Mouse (Mus musculus) kidney, embryonic 14.5 days (tissue): Measurements from ENCODE around the gene Tmem52. TPM values are rescaled to one million over a fixed set of nuclear protein-coding genes. Genes with fewer than 3 reads are reported as not detected.

ENCODE experiments used
- ATAC-seq: fragments of 200-750 bp; cut with Nextera tagmentation; 2 replicates; pipeline ENCODE4 v1.8.0; 2017; ENCODE audit warnings: moderate number of reproducible peaks, mild to moderate bottlenecking, moderate TSS enrichment, moderate library complexity; ENCODE audit not compliant: low FRiP score, low TSS enrichment
- H3K27ac ChIP-seq: fragments of 300-500 bp; sonication (generic); 2 replicates; pipeline ENCODE4 v1.5.1; 2014; ENCODE audit warnings: low read depth, mild to moderate bottlenecking, low read length, moderate library complexity, mixed read lengths
- H3K27me3 ChIP-seq: fragments of 300-500 bp; sonication (generic); 2 replicates; pipeline ENCODE4 v1.6.1; 2014; ENCODE audit warnings: mild to moderate bottlenecking, low read length; ENCODE audit not compliant: control insufficient read depth, insufficient read depth
- H3K36me3 ChIP-seq: fragments of 300-500 bp; sonication (generic); 2 replicates; pipeline ENCODE4 v1.6.1; 2014; ENCODE audit warnings: low read length, mixed read lengths; ENCODE audit not compliant: control insufficient read depth, insufficient read depth
- H3K4me1 ChIP-seq: fragments of 300-500 bp; sonication (generic); 2 replicates; pipeline ENCODE4 v1.6.1; 2014; ENCODE audit warnings: low read length, mixed read lengths; ENCODE audit not compliant: control insufficient read depth, insufficient read depth
- H3K4me2 ChIP-seq: fragments of 300-500 bp; sonication (generic); replicated peaks from 2 replicates; pipeline ENCODE4 v1.6.1; 2014; ENCODE audit warnings: low read depth, mild to moderate bottlenecking, low read length
- H3K4me3 ChIP-seq: fragments of 300-500 bp; sonication (generic); 2 replicates; pipeline ENCODE4 v1.5.1; 2014; ENCODE audit warnings: mild to moderate bottlenecking, low read length
- H3K9ac ChIP-seq: fragments of 300-500 bp; sonication (generic); 2 replicates; pipeline ENCODE4 v1.6.1; 2014; ENCODE audit warnings: low read depth, mild to moderate bottlenecking, low read length, moderate library complexity
- H3K9me3 ChIP-seq: fragments of 300-500 bp; sonication (generic); 2 replicates; pipeline ENCODE4 v1.6.1; 2016; ENCODE audit warnings: low read length; ENCODE audit not compliant: control insufficient read depth
- WGBS: fragments of 180-500 bp; shearing (Covaris S2); extraction: QIAGEN DNeasy Blood & Tissue Kit; methylation state at CpG from one replicate; pipeline ENCODE4 v1.1.7; 2014; 5-methylcytosine and 5-hydroxymethylcytosine counted together
- polyA plus RNA-seq: library from polyadenylated mRNA; unstranded; fragments of >200 nt; fragmentation: Nextera tagmentation; extraction: Ambion mirVana; gene quantifications from 2 replicates; pipeline ENCODE4 v1.2.1, GENCODE M21; 2014

The Tmem52 gene
- polyA plus RNA-seq, 1 experiment from 2014 or later, result 0.57 TPM

GRCm38 (mm10) chr4:155514810-155515209, 45.9 kb downstream of the Tmem52 start:
- H3K4me2 ChIP-seq, result no peak overlapping the region
- H3K4me1 ChIP-seq, result no peaks in the 10 kb centered on the region
- H3K27me3 ChIP-seq, result no peaks in the 10 kb centered on the region
- H3K4me3 ChIP-seq, result no peak overlapping the region
- no peak overlapping the region for H3K9ac ChIP-seq
- H3K27ac ChIP-seq, result no peak overlapping the region
- WGBS, result 93% methylated on average over 2 of the region's 2 CpGs
- peaks cover 15% of the 10 kb centered on the region; the same call in 1 of the 2 replicates for H3K36me3 ChIP-seq
- ATAC-seq, result no peak
- no peaks in the 10 kb centered on the region for H3K9me3 ChIP-seq

GRCm38 (mm10) chr4:155517948-155518517, 49.1 kb downstream of the Tmem52 start:
- Histone ChIP-seq H3K36me3 (peaks cover 19% of the 10 kb centered on the region; the same call in 1 of the 2 replicates), H3K9ac (no peak overlapping the region), H3K4me3 (no peak overlapping the region), H3K27ac (no peak overlapping the region), H3K4me1 (0 out of 2 replicates have a peak, but pooled peaks cover 3% of the 10 kb centered on the region), H3K4me2 (no peak overlapping the region), H3K9me3 (no peaks in the 10 kb centered on the region), H3K27me3 (no peaks in the 10 kb centered on the region)
- 76% methylated on average over 7 of the region's 7 CpGs for WGBS
- ATAC-seq, result no peak

Other genes with a start within 250 kb of the Tmem52 start
- 24.0 and 24.5 TPM in 2 replicates for gene Ski, start 246.5 kb upstream of the Tmem52 start, polyA plus RNA-seq
- gene Faap20, start 219.3 kb upstream of the Tmem52 start, polyA plus RNA-seq, result 63.4 and 73.8 TPM in 2 replicates
- 7.8 and 10.2 TPM in 2 replicates for gene Prkcz, start 107.8 kb upstream of the Tmem52 start, polyA plus RNA-seq
- gene Gabrd, start 71.0 kb upstream of the Tmem52 start, polyA plus RNA-seq, result 0.07 TPM in 1 of 2 replicates, not detected in the other
- 2.2 and 2.3 TPM in 2 replicates for gene Cfap74, start 59.9 kb upstream of the Tmem52 start, polyA plus RNA-seq
- 493 and 553 TPM in 2 replicates for gene Gnb1, start 22.2 kb downstream of the Tmem52 start, polyA plus RNA-seq
- 58.7 and 99.9 TPM in 2 replicates for gene Nadk, start 93.3 kb downstream of the Tmem52 start, polyA plus RNA-seq
- gene Slc35e2, start 132.3 kb downstream of the Tmem52 start, polyA plus RNA-seq, result 7.7 and 10.3 TPM in 2 replicates
- 51.9 and 57.0 TPM in 2 replicates for gene Cdk11b, start 155.7 kb downstream of the Tmem52 start, polyA plus RNA-seq
- not detected in 2 replicates for gene Gm10563, start 176.3 kb downstream of the Tmem52 start, polyA plus RNA-seq
- gene Mmp23, start 184.3 kb downstream of the Tmem52 start, polyA plus RNA-seq, result 28.9 and 43.1 TPM in 2 replicates
- gene Mib2, start 200.1 kb downstream of the Tmem52 start, polyA plus RNA-seq, result 14.3 and 18.0 TPM in 2 replicates
- 2.8 and 4.5 TPM in 2 replicates for gene Fndc10, start 225.2 kb downstream of the Tmem52 start, polyA plus RNA-seq
- 149 and 178 TPM in 2 replicates for gene Ssu72, start 235.7 kb downstream of the Tmem52 start, polyA plus RNA-seq